Mouse (Mus musculus): Measurements from ENCODE around the gene Mettl18. TPM values are rescaled to one million over a fixed set of nuclear protein-coding genes. Genes with fewer than 3 reads are reported as not detected.

The Mettl18 gene
- polyA plus RNA-seq, 1 experiment = 3.0 TPM

DNA sequence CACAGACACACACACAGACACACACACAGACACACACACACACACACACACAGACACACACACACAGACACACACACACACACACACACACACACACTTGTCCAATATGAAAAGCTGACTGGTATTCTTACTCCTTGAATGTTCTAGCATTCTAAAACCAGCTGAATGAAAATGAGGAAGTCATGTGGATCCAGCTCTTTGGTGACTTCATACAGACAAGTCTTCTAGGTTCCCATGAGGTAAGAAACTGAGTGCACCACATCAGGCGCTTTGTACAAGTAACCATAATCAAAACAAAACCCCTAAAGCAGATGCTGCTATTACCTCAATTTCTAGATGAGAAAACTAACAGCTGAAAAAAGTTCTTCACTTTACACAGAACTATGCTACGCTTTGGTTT, 19.6 kb upstream of the Mettl18 start:
- TF ChIP-seq CTCF (IDR thresholded peaks at IDR 0.05; ENCODE audit: control insufficient read depth, insufficient read depth, insufficient read length) (no peak), CEBPB (IDR thresholded peaks at IDR 0.05; ENCODE audit: low read depth) (no peak), USF1 (IDR thresholded peaks at IDR 0.05; ENCODE audit: low read depth) (no peak), MYOD1 (IDR thresholded peaks at IDR 0.05; ENCODE audit: control insufficient read depth, insufficient read length, low read depth) (no peak), MYOG (IDR thresholded peaks at IDR 0.05; ENCODE audit: control insufficient read depth, extremely low read depth, insufficient read length) (no peak), FOSL1 (IDR thresholded peaks at IDR 0.05; ENCODE audit: insufficient read depth, low read length, poor library complexity, severe bottlenecking) (no peak), MAX (IDR thresholded peaks at IDR 0.05) (no peak)
- Histone ChIP-seq H3K4me3 (ENCODE audit: insufficient read depth, poor library complexity, severe bottlenecking) (no peak overlapping the region), H3ac (ENCODE audit: control insufficient read depth, insufficient read length, low read depth) (no peak overlapping the region), H3K79me3 (ENCODE audit: low read depth) (no peaks in the 10 kb centered on the region), H3K79me2 (ENCODE audit: control insufficient read depth, insufficient read depth) (no peaks in the 10 kb centered on the region), H3K27me3 (ENCODE audit: control insufficient read depth, insufficient read depth, insufficient read length) (no peaks in the 10 kb centered on the region), H3K36me3 (ENCODE audit: control insufficient read depth, insufficient read depth) (peaks cover 38% of the 10 kb centered on the region)

DNA sequence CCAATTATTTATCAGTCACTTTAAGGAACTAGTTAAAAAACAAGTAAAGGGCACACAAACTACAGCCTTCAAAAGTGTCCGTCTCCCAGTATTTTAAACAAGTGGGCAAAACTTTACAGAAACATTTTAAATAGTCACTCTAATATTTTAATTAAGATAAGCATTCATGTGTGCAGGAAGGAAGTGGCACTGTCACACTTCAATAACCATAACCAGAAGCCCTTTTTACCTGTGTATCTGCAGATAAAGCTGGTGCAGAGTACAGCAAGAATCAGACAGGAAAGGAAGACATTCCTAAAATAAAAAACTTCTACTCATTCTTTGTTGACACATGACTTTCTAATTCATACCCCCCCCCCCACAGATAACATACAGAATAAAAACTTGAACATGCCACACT, 18.2 kb upstream of the Mettl18 start:
- TF ChIP-seq FOSL1 (IDR thresholded peaks at IDR 0.05; ENCODE audit: insufficient read depth, low read length, poor library complexity, severe bottlenecking) (no peak), USF1 (IDR thresholded peaks at IDR 0.05; ENCODE audit: low read depth) (no peak), CEBPB (IDR thresholded peaks at IDR 0.05; ENCODE audit: low read depth) (no peak), MYOD1 (IDR thresholded peaks at IDR 0.05; ENCODE audit: control insufficient read depth, insufficient read length, low read depth) (no peak), CTCF (IDR thresholded peaks at IDR 0.05; ENCODE audit: control insufficient read depth, insufficient read depth, insufficient read length) (no peak), MAX (IDR thresholded peaks at IDR 0.05) (no peak), MYOG (IDR thresholded peaks at IDR 0.05; ENCODE audit: control insufficient read depth, extremely low read depth, insufficient read length) (no peak)

DNA sequence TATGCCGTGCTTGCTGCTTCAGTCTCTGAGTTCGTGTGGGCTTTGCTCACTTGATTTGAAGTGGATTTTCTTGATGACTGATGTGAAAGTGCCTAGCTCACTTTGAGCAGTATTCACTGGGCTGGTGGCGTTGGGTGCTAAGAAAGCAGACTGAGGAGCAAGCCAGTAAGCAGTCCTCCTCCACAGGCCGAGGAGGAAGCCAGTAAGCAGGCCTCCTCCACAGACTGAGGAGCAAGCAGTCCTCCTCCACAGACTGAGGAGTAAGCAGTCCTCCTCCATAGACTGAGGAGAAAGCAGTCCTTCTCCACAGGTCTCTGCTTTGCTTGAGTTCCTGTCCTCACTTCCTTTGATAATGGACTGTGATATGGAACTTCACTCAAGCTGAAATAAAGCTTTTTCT, 2.3 kb upstream of the Mettl18 start:
- Histone ChIP-seq H3K27me3 (ENCODE audit: control insufficient read depth, insufficient read depth, insufficient read length) (no peaks in the 10 kb centered on the region), H3K4me3 (ENCODE audit: insufficient read depth, poor library complexity, severe bottlenecking) (no peak overlapping the region)

More for the DNA sequence above, 18.2 kb upstream of the Mettl18 start:
- Histone ChIP-seq H3K79me3 (ENCODE audit: low read depth) (no peaks in the 10 kb centered on the region), H3K79me2 (ENCODE audit: control insufficient read depth, insufficient read depth) (no peaks in the 10 kb centered on the region), H3K4me3 (ENCODE audit: insufficient read depth, poor library complexity, severe bottlenecking) (no peak overlapping the region), H3K36me3 (ENCODE audit: control insufficient read depth, insufficient read depth) (peaks cover 37% of the 10 kb centered on the region), H3ac (ENCODE audit: control insufficient read depth, insufficient read length, low read depth) (no peak overlapping the region), H3K27me3 (ENCODE audit: control insufficient read depth, insufficient read depth, insufficient read length) (no peaks in the 10 kb centered on the region)

DNA sequence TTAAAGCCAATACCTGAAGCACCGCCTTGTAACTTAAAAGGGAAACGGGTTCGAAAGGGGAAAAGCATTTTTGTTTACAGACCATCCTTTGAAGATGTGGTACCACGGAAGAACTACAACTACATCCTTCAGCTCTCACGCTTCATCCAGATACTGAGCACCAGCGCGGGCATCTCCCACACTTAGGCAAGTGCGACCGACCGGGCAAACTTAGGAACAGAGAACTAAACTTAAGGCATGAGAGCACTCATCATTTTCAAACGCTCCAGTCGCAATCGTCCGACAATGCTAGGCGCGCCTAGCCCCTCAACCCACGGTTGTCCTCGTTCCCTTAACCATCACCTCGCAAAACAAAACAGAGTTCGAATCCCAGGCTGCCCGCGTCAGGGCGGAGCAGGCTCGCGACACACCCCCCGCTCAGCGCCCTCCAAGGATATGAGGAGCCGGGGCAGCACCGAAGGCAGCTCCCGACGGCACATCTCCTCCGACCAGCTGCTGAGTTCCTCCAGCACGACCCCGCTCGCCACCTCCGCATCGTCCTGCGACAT, 442 bp upstream of the Mettl18 start:
- H3K79me2 ChIP-seq (ENCODE audit: control insufficient read depth, insufficient read depth) = peaks cover 31% of the 10 kb centered on the region
- peak overlapping the region; percentile 61 for H3K4me3 ChIP-seq (ENCODE audit: insufficient read depth, poor library complexity, severe bottlenecking)
- H3K27me3 ChIP-seq (ENCODE audit: control insufficient read depth, insufficient read depth, insufficient read length) = no peaks in the 10 kb centered on the region
- peak overlapping the region; percentile 89 for H3ac ChIP-seq (ENCODE audit: control insufficient read depth, insufficient read length, low read depth)
- H3K79me3 ChIP-seq (ENCODE audit: low read depth) = peaks cover 23% of the 10 kb centered on the region
- peaks cover under 1% of the 10 kb centered on the region for H3K36me3 ChIP-seq (ENCODE audit: control insufficient read depth, insufficient read depth)
- TF ChIP-seq MAX (IDR thresholded peaks at IDR 0.05) = no peak
- TF ChIP-seq CEBPB (IDR thresholded peaks at IDR 0.05; ENCODE audit: low read depth) = no peak
- TF ChIP-seq FOSL1 (IDR thresholded peaks at IDR 0.05; ENCODE audit: insufficient read depth, low read length, poor library complexity, severe bottlenecking) = no peak
- TF ChIP-seq MYOD1 (IDR thresholded peaks at IDR 0.05; ENCODE audit: control insufficient read depth, insufficient read length, low read depth) = no peak
- TF ChIP-seq USF1 (IDR thresholded peaks at IDR 0.05; ENCODE audit: low read depth) = no peak
- TF ChIP-seq MYOG (IDR thresholded peaks at IDR 0.05; ENCODE audit: control insufficient read depth, extremely low read depth, insufficient read length) = no peak
- no peak for TF ChIP-seq CTCF (IDR thresholded peaks at IDR 0.05; ENCODE audit: control insufficient read depth, insufficient read depth, insufficient read length)

More for the DNA sequence above, 2.3 kb upstream of the Mettl18 start:
- peaks cover 9% of the 10 kb centered on the region for H3K36me3 ChIP-seq (ENCODE audit: control insufficient read depth, insufficient read depth)
- H3K79me3 ChIP-seq (ENCODE audit: low read depth) = peaks cover 23% of the 10 kb centered on the region
- peaks cover 31% of the 10 kb centered on the region for H3K79me2 ChIP-seq (ENCODE audit: control insufficient read depth, insufficient read depth)
- TF ChIP-seq CTCF (IDR thresholded peaks at IDR 0.05; ENCODE audit: control insufficient read depth, insufficient read depth, insufficient read length) (no peak), FOSL1 (IDR thresholded peaks at IDR 0.05; ENCODE audit: insufficient read depth, low read length, poor library complexity, severe bottlenecking) (no peak), MYOD1 (IDR thresholded peaks at IDR 0.05; ENCODE audit: control insufficient read depth, insufficient read length, low read depth) (no peak), MYOG (IDR thresholded peaks at IDR 0.05; ENCODE audit: control insufficient read depth, extremely low read depth, insufficient read length) (no peak), USF1 (IDR thresholded peaks at IDR 0.05; ENCODE audit: low read depth) (no peak), CEBPB (IDR thresholded peaks at IDR 0.05; ENCODE audit: low read depth) (no peak), MAX (IDR thresholded peaks at IDR 0.05) (no peak)
- H3ac ChIP-seq (ENCODE audit: control insufficient read depth, insufficient read length, low read depth) = no peak overlapping the region

DNA sequence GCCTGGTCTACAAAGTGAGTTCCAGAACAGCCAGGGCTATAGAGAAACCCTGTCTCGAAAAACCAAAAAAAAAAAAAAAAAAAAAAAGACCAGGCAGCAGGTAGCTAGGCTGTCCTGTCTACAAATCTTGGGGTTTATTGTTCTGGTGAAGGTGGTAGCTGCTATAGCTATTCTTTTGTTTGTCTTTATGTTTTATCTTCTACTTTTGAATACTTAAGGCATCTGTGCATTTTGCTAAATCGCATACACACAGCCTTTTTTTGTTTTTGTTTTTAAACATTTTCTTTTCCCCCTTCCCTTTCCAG, 872 bp downstream of the Mettl18 start:
- Histone ChIP-seq H3K4me3 (ENCODE audit: insufficient read depth, poor library complexity, severe bottlenecking) (peak overlapping the region; percentile 61), H3K79me3 (ENCODE audit: low read depth) (peaks cover 23% of the 10 kb centered on the region), H3K36me3 (ENCODE audit: control insufficient read depth, insufficient read depth) (no peaks in the 10 kb centered on the region), H3K79me2 (ENCODE audit: control insufficient read depth, insufficient read depth) (peaks cover 31% of the 10 kb centered on the region), H3K27me3 (ENCODE audit: control insufficient read depth, insufficient read depth, insufficient read length) (no peaks in the 10 kb centered on the region), H3ac (ENCODE audit: control insufficient read depth, insufficient read length, low read depth) (no peak overlapping the region)
- TF ChIP-seq MAX (IDR thresholded peaks at IDR 0.05) (no peak), MYOG (IDR thresholded peaks at IDR 0.05; ENCODE audit: control insufficient read depth, extremely low read depth, insufficient read length) (no peak), CEBPB (IDR thresholded peaks at IDR 0.05; ENCODE audit: low read depth) (no peak), FOSL1 (IDR thresholded peaks at IDR 0.05; ENCODE audit: insufficient read depth, low read length, poor library complexity, severe bottlenecking) (no peak), USF1 (IDR thresholded peaks at IDR 0.05; ENCODE audit: low read depth) (no peak), MYOD1 (IDR thresholded peaks at IDR 0.05; ENCODE audit: control insufficient read depth, insufficient read length, low read depth) (no peak), CTCF (IDR thresholded peaks at IDR 0.05; ENCODE audit: control insufficient read depth, insufficient read depth, insufficient read length) (no peak)
